Mouse (Mus musculus) midbrain, embryonic 10.5 days (tissue): Measurements from ENCODE around the gene Scube1. TPM values are rescaled to one million over a fixed set of nuclear protein-coding genes. Genes with fewer than 3 reads are reported as not detected.

Experiments
- DNase-seq: peaks from one replicate; pipeline ENCODE4 v3.0.0-alpha.2; 2017; ENCODE audit warnings: low spot score
- H3K27ac ChIP-seq: fragments of 300-500 bp; sonication (generic); replicated peaks from 2 replicates; pipeline ENCODE4 v1.5.1; 2016; ENCODE audit warnings: mild to moderate bottlenecking
- H3K27me3 ChIP-seq: fragments of 300-500 bp; sonication (generic); 2 replicates; pipeline ENCODE4 v1.6.1; 2016; ENCODE audit warnings: low read depth, mild to moderate bottlenecking; ENCODE audit not compliant: poor library complexity, severe bottlenecking
- H3K36me3 ChIP-seq: fragments of 300-500 bp; sonication (generic); 2 replicates; pipeline ENCODE4 v1.6.1; 2016; ENCODE audit warnings: mild to moderate bottlenecking, moderate library complexity
- H3K4me1 ChIP-seq: fragments of 300-500 bp; sonication (generic); 2 replicates; pipeline ENCODE4 v1.6.1; 2016
- H3K4me3 ChIP-seq: fragments of 300-500 bp; sonication (generic); 2 replicates; pipeline ENCODE4 v1.5.1; 2016; ENCODE audit warnings: mild to moderate bottlenecking, moderate library complexity
- H3K9me3 ChIP-seq: fragments of 300-500 bp; sonication (generic); replicated peaks from 2 replicates; pipeline ENCODE4 v1.6.1; 2016; ENCODE audit warnings: mild to moderate bottlenecking
- WGBS: fragments of 180-500 bp; shearing (Covaris S2); methylation state at CpG from one replicate; pipeline ENCODE4 v1.1.7; 2016; 5-methylcytosine and 5-hydroxymethylcytosine counted together
- polyA plus RNA-seq: library from polyadenylated mRNA; unstranded; fragments of >200 nt; fragmentation: Nextera tagmentation; extraction: Ambion mirVana; gene quantifications from 2 replicates; pipeline ENCODE4 v1.2.1, GENCODE M21; 2016

Gene Scube1
- 64.4 and 74.8 TPM in 2 replicates for polyA plus RNA-seq

GRCm38 (mm10) chr15:83724886-83725269 lies at the start of gene Scube1:
TSS of gene Scube1 (minus strand) at chr15:83725021.
- Histone ChIP-seq H3K4me3 (peak within 1 kb of the TSS; percentile 89), H3K27me3 (peaks cover 75% of the 10 kb centered on the region), H3K4me1 (peaks cover 88% of the 10 kb centered on the region), H3K36me3 (peaks cover 29% of the 10 kb centered on the region), H3K9me3 (no peaks in the 10 kb centered on the region), H3K27ac (peak within 1 kb of the TSS; percentile 91)
- WGBS: under 1% methylated on average over 51 of the region's 51 CpGs
- DNase-seq: peak; percentile 92

GRCm38 (mm10) chr15:83772953-83773352 lies 48.1 kb upstream of the Scube1 start:
- H3K27me3 ChIP-seq: peaks cover 38% of the 10 kb centered on the region
- no peak overlapping the region for H3K27ac ChIP-seq
- H3K4me3 ChIP-seq: no peak overlapping the region
- 91% methylated on average over 4 of the region's 4 CpGs for WGBS
- H3K4me1 ChIP-seq: peaks cover 19% of the 10 kb centered on the region
- H3K36me3 ChIP-seq: no peaks in the 10 kb centered on the region
- H3K9me3 ChIP-seq: no peaks in the 10 kb centered on the region
- no peak for DNase-seq

GRCm38 (mm10) chr15:83772460-83772859 lies 47.6 kb upstream of the Scube1 start:
- H3K36me3 ChIP-seq: no peaks in the 10 kb centered on the region
- H3K9me3 ChIP-seq: no peaks in the 10 kb centered on the region
- DNase-seq: no peak
- no peak overlapping the region for H3K4me3 ChIP-seq
- H3K27me3 ChIP-seq: peaks cover 33% of the 10 kb centered on the region
- 89% methylated on average over 5 of the region's 5 CpGs for WGBS
- peaks cover 19% of the 10 kb centered on the region for H3K4me1 ChIP-seq
- no peak overlapping the region for H3K27ac ChIP-seq

- no peak for DNase-seq
- no peak overlapping the region for H3K27ac ChIP-seq
- no peak overlapping the region for H3K4me3 ChIP-seq
- peaks cover 25% of the 10 kb centered on the region for H3K27me3 ChIP-seq
- peaks cover 21% of the 10 kb centered on the region for H3K4me1 ChIP-seq
- no peaks in the 10 kb centered on the region for H3K36me3 ChIP-seq
- H3K9me3 ChIP-seq: no peaks in the 10 kb centered on the region
- 82% methylated on average over 8 of the region's 8 CpGs for WGBS
Observed at GRCm38 (mm10) chr15:83771346-83772053, 46.7 kb upstream of the Scube1 start.

GRCm38 (mm10) chr15:83765388-83766029 lies 40.7 kb upstream of the Scube1 start:
- H3K27me3 ChIP-seq: peaks cover 17% of the 10 kb centered on the region
- peaks cover 32% of the 10 kb centered on the region for H3K4me1 ChIP-seq
- H3K9me3 ChIP-seq: no peaks in the 10 kb centered on the region
- H3K36me3 ChIP-seq: no peaks in the 10 kb centered on the region
- peak overlapping the region; percentile 81 for H3K27ac ChIP-seq
- no peak overlapping the region for H3K4me3 ChIP-seq
- 12% methylated on average over 6 of the region's 6 CpGs for WGBS
- DNase-seq: peak; percentile 71

GRCm38 (mm10) chr15:83761512-83761911 lies 36.7 kb upstream of the Scube1 start:
- H3K36me3 ChIP-seq: no peaks in the 10 kb centered on the region
- 93% methylated on average over 13 of the region's 13 CpGs for WGBS
- no peaks in the 10 kb centered on the region for H3K9me3 ChIP-seq
- no peak overlapping the region for H3K4me3 ChIP-seq
- peaks cover 34% of the 10 kb centered on the region for H3K27me3 ChIP-seq
- H3K27ac ChIP-seq: no peak overlapping the region
- H3K4me1 ChIP-seq: peaks cover 28% of the 10 kb centered on the region
- no peak for DNase-seq

GRCm38 (mm10) chr15:83760683-83761082 lies 35.9 kb upstream of the Scube1 start:
- H3K27ac ChIP-seq: no peak overlapping the region
- peak; percentile 72 for DNase-seq
- 5% methylated on average over 10 of the region's 10 CpGs for WGBS
- H3K36me3 ChIP-seq: no peaks in the 10 kb centered on the region
- H3K9me3 ChIP-seq: no peaks in the 10 kb centered on the region
- peaks cover 42% of the 10 kb centered on the region for H3K27me3 ChIP-seq
- no peak overlapping the region for H3K4me3 ChIP-seq
- peaks cover 22% of the 10 kb centered on the region for H3K4me1 ChIP-seq

- peaks cover 3% of the 10 kb centered on the region; the same call in 1 of the 2 replicates for H3K9me3 ChIP-seq
- H3K4me3 ChIP-seq: no peak overlapping the region
- no peaks in the 10 kb centered on the region for H3K36me3 ChIP-seq
- 13% methylated on average over 4 of the region's 4 CpGs for WGBS
- peaks cover 36% of the 10 kb centered on the region for H3K27me3 ChIP-seq
- H3K27ac ChIP-seq: peak overlapping the region; percentile 61; the same call in 1 of the 2 replicates
- peaks cover 9% of the 10 kb centered on the region for H3K4me1 ChIP-seq
- no peak for DNase-seq
Observed at GRCm38 (mm10) chr15:83758958-83759357, 34.1 kb upstream of the Scube1 start.

GRCm38 (mm10) chr15:83756742-83757141 lies 31.9 kb upstream of the Scube1 start:
- Histone ChIP-seq H3K9me3 (peaks cover 3% of the 10 kb centered on the region; the same call in 1 of the 2 replicates), H3K36me3 (no peaks in the 10 kb centered on the region), H3K27ac (0 out of 2 replicates have a peak overlapping the region, but pooled peaks have one; percentile 33), H3K4me1 (peaks cover 9% of the 10 kb centered on the region), H3K4me3 (no peak overlapping the region), H3K27me3 (peaks cover 32% of the 10 kb centered on the region)
- 34% methylated on average over 9 of the region's 9 CpGs for WGBS
- peak; percentile 64 for DNase-seq

GRCm38 (mm10) chr15:83749436-83749835 lies 24.6 kb upstream of the Scube1 start:
- WGBS: 67% methylated on average over 8 of the region's 9 CpGs
- Histone ChIP-seq H3K9me3 (peaks cover 2% of the 10 kb centered on the region; the same call in 1 of the 2 replicates), H3K4me3 (no peak overlapping the region), H3K4me1 (peaks cover 18% of the 10 kb centered on the region), H3K36me3 (no peaks in the 10 kb centered on the region), H3K27me3 (peaks cover 12% of the 10 kb centered on the region; the same call in 1 of the 2 replicates), H3K27ac (peak overlapping the region; percentile 62)
- DNase-seq: no peak

- H3K36me3 ChIP-seq: no peaks in the 10 kb centered on the region
- 84% methylated on average over 6 of the region's 6 CpGs for WGBS
- H3K27ac ChIP-seq: peak overlapping the region; percentile 62; the same call in 1 of the 2 replicates
- no peak for DNase-seq
- H3K4me3 ChIP-seq: no peak overlapping the region
- no peaks in the 10 kb centered on the region for H3K9me3 ChIP-seq
- H3K4me1 ChIP-seq: peaks cover 18% of the 10 kb centered on the region
- H3K27me3 ChIP-seq: peaks cover 12% of the 10 kb centered on the region; the same call in 1 of the 2 replicates
Observed at GRCm38 (mm10) chr15:83748986-83749385, 24.2 kb upstream of the Scube1 start.

- H3K4me1 ChIP-seq: peaks cover 29% of the 10 kb centered on the region
- 84% methylated on average over 16 of the region's 16 CpGs for WGBS
- H3K27me3 ChIP-seq: peaks cover 29% of the 10 kb centered on the region; the same call in 1 of the 2 replicates
- H3K9me3 ChIP-seq: no peaks in the 10 kb centered on the region
- no peaks in the 10 kb centered on the region for H3K36me3 ChIP-seq
- no peak for DNase-seq
- no peak overlapping the region for H3K4me3 ChIP-seq
- no peak overlapping the region for H3K27ac ChIP-seq
Observed at GRCm38 (mm10) chr15:83746311-83746710, 21.5 kb upstream of the Scube1 start.

- H3K36me3 ChIP-seq: no peaks in the 10 kb centered on the region
- H3K9me3 ChIP-seq: no peaks in the 10 kb centered on the region
- 83% methylated on average over 1 of the region's 1 CpGs for WGBS
- H3K27ac ChIP-seq: peak overlapping the region; percentile 62
- H3K4me3 ChIP-seq: no peak overlapping the region
- DNase-seq: no peak
- H3K27me3 ChIP-seq: peaks cover 40% of the 10 kb centered on the region
- peaks cover 25% of the 10 kb centered on the region for H3K4me1 ChIP-seq
Observed at GRCm38 (mm10) chr15:83742018-83742417, 17.2 kb upstream of the Scube1 start.
